Mouse (Mus musculus): ENCODE measurements around the gene Eml1. TPM values are rescaled to one million over a fixed set of nuclear protein-coding genes. Genes with fewer than 3 reads are reported as not detected.

The Eml1 gene
- polyA plus RNA-seq, 1 experiment, result 4.7 TPM

DNA sequence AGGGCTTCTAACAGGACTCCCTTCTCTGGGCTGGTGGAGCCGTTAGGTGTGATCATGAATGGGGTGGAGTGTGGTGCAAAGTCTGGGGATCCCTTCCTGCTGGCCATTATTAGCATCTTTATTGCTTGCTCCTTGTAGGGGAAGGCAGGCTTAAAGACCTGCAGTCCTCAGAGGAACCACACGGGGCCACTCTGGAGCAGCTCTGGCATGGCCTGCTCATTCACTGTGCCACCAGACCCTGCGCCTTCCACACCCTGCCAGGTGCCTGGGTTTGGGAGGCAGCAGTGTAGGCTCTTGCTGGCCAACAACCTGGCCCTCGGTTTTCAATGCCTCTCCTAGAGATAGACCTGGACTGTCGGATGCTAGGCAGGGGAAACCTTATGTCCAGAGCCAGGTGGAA lies 7.0 kb upstream of the Eml1 start:
- peak; percentile 56 for TF ChIP-seq CTCF (IDR thresholded peaks at IDR 0.05; ENCODE audit: control insufficient read depth, insufficient read depth, low read length)
- TF ChIP-seq POLR2A (IDR thresholded peaks at IDR 0.05; ENCODE audit: borderline replicate concordance, control insufficient read depth, low read depth, low read length), result no peak
- WGBS, result 8% methylated on average over 5 of the region's 5 CpGs
- Histone ChIP-seq H3K27ac (ENCODE audit: control insufficient read depth, insufficient read depth, low read depth, low read length, poor library complexity) (no peak overlapping the region), H3K4me1 (ENCODE audit: control insufficient read depth, insufficient read depth, low read length) (no peaks in the 10 kb centered on the region), H3K4me3 (replicated peaks; ENCODE audit: control insufficient read depth, low read depth, low read length) (no peak overlapping the region)

DNA sequence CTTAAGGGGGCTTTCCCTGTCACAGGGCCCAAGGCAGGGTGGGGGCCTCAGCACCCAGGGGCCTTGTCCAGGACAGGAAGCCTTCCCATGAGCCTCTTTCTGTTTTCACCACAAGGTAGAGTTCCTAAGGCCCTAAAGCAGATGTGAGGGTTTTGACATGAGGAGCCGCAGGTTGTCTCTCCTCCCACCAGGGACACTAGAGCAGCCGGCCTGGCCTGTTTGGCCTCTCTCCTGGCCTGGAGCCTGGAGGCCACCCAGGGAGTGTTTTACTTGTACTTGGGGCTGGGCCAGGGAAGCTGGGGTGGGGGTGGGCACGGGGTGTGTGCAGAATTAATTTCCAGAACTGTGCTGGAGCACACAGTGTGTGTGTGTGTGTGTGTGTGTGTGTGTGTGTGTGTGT lies 5.4 kb upstream of the Eml1 start:
- H3K4me1 ChIP-seq (ENCODE audit: control insufficient read depth, insufficient read depth, low read length), result no peaks in the 10 kb centered on the region
- H3K27ac ChIP-seq (ENCODE audit: control insufficient read depth, insufficient read depth, low read depth, low read length, poor library complexity), result no peak overlapping the region
- 79% methylated on average over 3 of the region's 3 CpGs for WGBS
- TF ChIP-seq CTCF (IDR thresholded peaks at IDR 0.05; ENCODE audit: control insufficient read depth, insufficient read depth, low read length) (no peak), POLR2A (IDR thresholded peaks at IDR 0.05; ENCODE audit: borderline replicate concordance, control insufficient read depth, low read depth, low read length) (no peak)
- no peak overlapping the region for H3K4me3 ChIP-seq (replicated peaks; ENCODE audit: control insufficient read depth, low read depth, low read length)

DNA sequence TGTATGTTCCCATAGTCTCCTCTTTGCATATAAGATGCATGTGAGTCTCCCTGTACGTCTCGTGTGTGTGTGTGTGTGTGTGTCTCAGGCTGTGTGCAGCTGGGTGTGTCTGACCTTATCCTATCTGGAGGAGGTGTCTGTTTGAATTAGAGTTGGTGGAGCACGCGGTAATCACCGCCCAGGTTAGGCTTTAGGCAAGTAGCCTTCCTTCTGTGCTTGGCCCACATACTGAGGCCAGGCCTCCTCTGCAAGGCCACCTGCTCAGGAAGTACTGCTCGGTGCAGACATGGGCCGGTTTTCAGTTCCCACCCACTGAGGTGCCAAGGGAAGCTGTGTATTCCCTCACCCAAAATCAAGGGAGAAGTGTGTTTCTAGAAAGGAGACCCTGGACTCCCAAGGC lies 4.9 kb upstream of the Eml1 start:
- no peak overlapping the region for H3K27ac ChIP-seq (ENCODE audit: control insufficient read depth, insufficient read depth, low read depth, low read length, poor library complexity)
- no peaks in the 10 kb centered on the region for H3K4me1 ChIP-seq (ENCODE audit: control insufficient read depth, insufficient read depth, low read length)
- no peak for TF ChIP-seq POLR2A (IDR thresholded peaks at IDR 0.05; ENCODE audit: borderline replicate concordance, control insufficient read depth, low read depth, low read length)
- no peak for TF ChIP-seq CTCF (IDR thresholded peaks at IDR 0.05; ENCODE audit: control insufficient read depth, insufficient read depth, low read length)
- WGBS, result 57% methylated on average over 7 of the region's 7 CpGs
- no peak overlapping the region for H3K4me3 ChIP-seq (replicated peaks; ENCODE audit: control insufficient read depth, low read depth, low read length)

DNA sequence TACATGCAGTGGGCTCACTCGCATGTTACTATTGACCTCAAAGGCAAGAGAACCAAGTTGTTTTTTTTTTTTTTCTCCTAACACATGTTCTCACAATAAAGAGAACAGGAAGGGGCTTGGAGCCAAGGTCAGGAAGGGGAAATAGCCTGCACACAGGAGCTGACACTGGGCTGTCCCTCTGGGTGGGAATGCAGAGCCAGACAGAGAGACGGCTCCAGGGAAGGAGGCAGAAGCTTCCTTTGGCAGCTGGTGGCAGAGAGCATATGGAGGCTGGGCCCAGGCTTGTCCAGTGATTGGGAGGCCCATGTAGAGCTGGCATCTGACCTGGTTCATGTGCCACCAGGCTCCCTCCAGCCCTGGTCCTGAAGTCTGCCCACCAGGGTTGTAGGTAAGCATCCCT lies 2.8 kb upstream of the Eml1 start:
- Histone ChIP-seq H3K27ac (ENCODE audit: control insufficient read depth, insufficient read depth, low read depth, low read length, poor library complexity) (no peak overlapping the region), H3K4me3 (replicated peaks; ENCODE audit: control insufficient read depth, low read depth, low read length) (no peak overlapping the region), H3K4me1 (ENCODE audit: control insufficient read depth, insufficient read depth, low read length) (no peaks in the 10 kb centered on the region)
- 55% methylated on average over 2 of the region's 2 CpGs for WGBS
- no peak for TF ChIP-seq POLR2A (IDR thresholded peaks at IDR 0.05; ENCODE audit: borderline replicate concordance, control insufficient read depth, low read depth, low read length)
- TF ChIP-seq CTCF (IDR thresholded peaks at IDR 0.05; ENCODE audit: control insufficient read depth, insufficient read depth, low read length), result no peak

DNA sequence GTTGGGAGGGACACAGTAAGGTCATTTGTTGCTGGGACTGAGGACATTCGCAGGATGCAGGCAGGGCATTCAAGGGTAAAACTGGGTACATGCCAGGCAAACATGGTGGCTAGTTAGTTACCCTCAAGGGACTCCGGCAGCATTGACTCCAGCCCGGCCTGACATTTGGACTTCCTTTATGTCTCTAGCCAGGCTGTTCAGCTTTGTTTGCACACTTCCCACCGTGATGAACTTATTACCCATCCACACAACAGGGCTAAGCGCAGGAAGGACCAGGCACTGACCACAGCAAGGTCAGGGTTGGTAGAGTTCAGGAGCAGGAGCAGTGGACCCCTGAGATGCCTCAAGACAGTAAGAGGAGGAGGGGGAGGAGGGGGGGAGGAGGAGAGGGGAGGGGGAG lies 1.8 kb upstream of the Eml1 start:
- no peaks in the 10 kb centered on the region for H3K4me1 ChIP-seq (ENCODE audit: control insufficient read depth, insufficient read depth, low read length)
- no peak overlapping the region for H3K4me3 ChIP-seq (replicated peaks; ENCODE audit: control insufficient read depth, low read depth, low read length)
- H3K27ac ChIP-seq (ENCODE audit: control insufficient read depth, insufficient read depth, low read depth, low read length, poor library complexity), result no peak overlapping the region
- WGBS, result 63% methylated on average over 5 of the region's 5 CpGs
- TF ChIP-seq POLR2A (IDR thresholded peaks at IDR 0.05; ENCODE audit: borderline replicate concordance, control insufficient read depth, low read depth, low read length), result no peak
- TF ChIP-seq CTCF (IDR thresholded peaks at IDR 0.05; ENCODE audit: control insufficient read depth, insufficient read depth, low read length), result no peak

DNA sequence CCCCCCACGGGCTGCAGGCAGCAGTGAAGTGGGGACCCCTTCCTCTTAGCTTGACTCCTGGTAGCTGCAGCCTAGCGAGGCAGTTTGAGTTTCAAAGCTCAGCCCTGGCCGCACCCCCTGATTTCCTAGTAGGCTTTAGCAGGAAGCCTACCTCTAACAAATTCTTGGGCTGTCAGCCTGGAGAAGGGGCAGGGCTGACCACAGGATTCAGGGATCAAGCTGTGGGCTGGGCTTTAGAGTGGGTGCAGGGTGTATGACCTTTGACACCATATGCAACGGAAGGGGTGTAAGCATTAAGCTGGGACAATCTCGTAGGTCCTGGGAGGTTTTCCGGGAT lies 640 bp downstream of the Eml1 start:
- no peak overlapping the region for H3K27ac ChIP-seq (ENCODE audit: control insufficient read depth, insufficient read depth, low read depth, low read length, poor library complexity)
- H3K4me1 ChIP-seq (ENCODE audit: control insufficient read depth, insufficient read depth, low read length), result no peaks in the 10 kb centered on the region
- no peak for TF ChIP-seq CTCF (IDR thresholded peaks at IDR 0.05; ENCODE audit: control insufficient read depth, insufficient read depth, low read length)
- TF ChIP-seq POLR2A (IDR thresholded peaks at IDR 0.05; ENCODE audit: borderline replicate concordance, control insufficient read depth, low read depth, low read length), result no peak
- 51% methylated on average over 6 of the region's 6 CpGs for WGBS
- H3K4me3 ChIP-seq (replicated peaks; ENCODE audit: control insufficient read depth, low read depth, low read length), result no peak overlapping the region

DNA sequence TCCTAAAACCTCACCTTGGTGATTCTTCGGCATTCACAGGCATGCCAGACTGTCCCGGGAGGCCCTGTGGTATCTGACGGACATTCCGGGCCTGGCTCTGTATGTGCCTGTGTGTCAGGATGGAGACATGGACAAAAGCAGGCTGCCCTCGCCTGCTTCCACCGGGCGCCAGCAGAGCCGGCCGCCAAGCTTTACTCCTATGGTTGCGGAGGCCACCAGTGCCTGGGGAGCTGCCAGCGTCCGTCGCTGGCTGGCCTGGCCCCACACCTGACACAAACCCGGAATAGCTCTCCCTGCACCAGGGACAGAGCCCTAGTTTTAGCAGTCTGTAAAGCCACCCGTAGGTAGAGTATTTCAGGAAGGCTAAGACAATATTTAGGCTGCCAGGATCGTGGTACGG lies 1.5 kb downstream of the Eml1 start:
- Histone ChIP-seq H3K4me1 (ENCODE audit: control insufficient read depth, insufficient read depth, low read length) (no peaks in the 10 kb centered on the region), H3K4me3 (replicated peaks; ENCODE audit: control insufficient read depth, low read depth, low read length) (no peak overlapping the region), H3K27ac (ENCODE audit: control insufficient read depth, insufficient read depth, low read depth, low read length, poor library complexity) (no peak overlapping the region)
- WGBS, result 87% methylated on average over 17 of the region's 17 CpGs
- TF ChIP-seq CTCF (IDR thresholded peaks at IDR 0.05; ENCODE audit: control insufficient read depth, insufficient read depth, low read length), result no peak

DNA sequence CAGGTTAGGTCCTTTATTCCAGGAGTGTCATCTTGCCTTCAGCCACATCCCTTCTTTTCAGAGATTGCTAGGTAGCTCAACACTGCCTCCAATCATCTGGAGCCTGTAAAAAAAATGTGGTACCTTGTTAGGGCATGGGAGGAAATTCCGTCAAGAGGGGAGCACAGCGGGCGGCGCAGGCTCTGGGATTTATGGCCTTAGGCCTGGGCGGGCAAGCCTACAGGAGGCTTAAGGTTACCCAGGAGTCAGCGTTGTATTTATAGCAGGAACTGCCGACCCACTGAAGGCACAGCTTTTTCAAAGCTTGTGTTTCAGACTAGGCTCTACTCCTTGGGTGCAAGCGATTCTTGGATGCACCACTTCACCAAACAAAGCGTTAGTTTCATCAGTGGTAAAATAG lies 2.9 kb downstream of the Eml1 start:
- no peak overlapping the region for H3K4me3 ChIP-seq (replicated peaks; ENCODE audit: control insufficient read depth, low read depth, low read length)
- no peak overlapping the region for H3K27ac ChIP-seq (ENCODE audit: control insufficient read depth, insufficient read depth, low read depth, low read length, poor library complexity)
- H3K4me1 ChIP-seq (ENCODE audit: control insufficient read depth, insufficient read depth, low read length), result no peaks in the 10 kb centered on the region
- TF ChIP-seq CTCF (IDR thresholded peaks at IDR 0.05; ENCODE audit: control insufficient read depth, insufficient read depth, low read length) (no peak), POLR2A (IDR thresholded peaks at IDR 0.05; ENCODE audit: borderline replicate concordance, control insufficient read depth, low read depth, low read length) (no peak)
- WGBS, result 67% methylated on average over 9 of the region's 9 CpGs

DNA sequence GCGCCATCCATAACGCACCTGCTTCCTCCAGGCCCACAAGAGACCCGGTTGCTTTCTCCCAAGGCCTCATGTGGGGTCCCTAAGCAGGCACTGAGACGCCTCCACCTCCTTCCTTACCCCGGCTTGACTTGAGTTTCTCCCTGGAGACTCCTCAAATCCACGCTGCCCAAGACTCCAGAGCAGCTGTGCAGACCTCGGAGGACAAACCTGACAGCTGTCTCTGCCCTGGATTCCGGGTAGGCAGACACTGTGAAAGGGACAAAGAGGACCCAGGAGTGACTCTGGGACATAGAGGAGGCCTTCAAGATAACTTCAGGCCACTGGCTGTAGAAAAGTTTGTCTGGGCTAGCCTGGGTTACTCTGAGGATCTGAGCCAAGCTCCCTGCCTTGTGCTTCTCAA lies 3.9 kb downstream of the Eml1 start:
- Histone ChIP-seq H3K27ac (ENCODE audit: control insufficient read depth, insufficient read depth, low read depth, low read length, poor library complexity) (no peak overlapping the region), H3K4me1 (ENCODE audit: control insufficient read depth, insufficient read depth, low read length) (no peaks in the 10 kb centered on the region), H3K4me3 (replicated peaks; ENCODE audit: control insufficient read depth, low read depth, low read length) (no peak overlapping the region)
- 76% methylated on average over 8 of the region's 8 CpGs for WGBS
- TF ChIP-seq POLR2A (IDR thresholded peaks at IDR 0.05; ENCODE audit: borderline replicate concordance, control insufficient read depth, low read depth, low read length) (no peak), CTCF (IDR thresholded peaks at IDR 0.05; ENCODE audit: control insufficient read depth, insufficient read depth, low read length) (no peak)

Data from bone marrow, adult 2 months (tissue).